Mouse (Mus musculus): ENCODE results near the gene Rrbp1. TPM values are rescaled to one million over a fixed set of nuclear protein-coding genes. Genes with fewer than 3 reads are reported as not detected.

Rrbp1 gene
- polyA plus RNA-seq, 1 experiment = 127 TPM

GRCm38 (mm10) chr2:144003544-144003943, 7.5 kb downstream of the Rrbp1 start:
- no peak for TF ChIP-seq REST (IDR thresholded peaks at IDR 0.05; ENCODE audit: insufficient read depth, insufficient read length)
- TF ChIP-seq USF1 (IDR thresholded peaks at IDR 0.05; ENCODE audit: low read depth) = peak; percentile 50
- Histone ChIP-seq H3K79me2 (ENCODE audit: control insufficient read depth, insufficient read depth) (peaks cover 100% of the 10 kb centered on the region), H3ac (ENCODE audit: control insufficient read depth, insufficient read length) (no peak overlapping the region), H3K36me3 (ENCODE audit: control insufficient read depth, insufficient read depth) (peaks cover 7% of the 10 kb centered on the region), H3K4me3 (no peak overlapping the region), H3K27me3 (ENCODE audit: control insufficient read depth, insufficient read depth, insufficient read length) (no peaks in the 10 kb centered on the region), H3K4me2 (ENCODE audit: low read depth) (no peak overlapping the region)

- no peak for TF ChIP-seq TCF3 (IDR thresholded peaks at IDR 0.05; ENCODE audit: insufficient read length, low read depth)
- TF ChIP-seq SRF (IDR thresholded peaks at IDR 0.05; ENCODE audit: control insufficient read depth, insufficient read length, low read depth) = no peak
- no peak for TF ChIP-seq MYOD1 (IDR thresholded peaks at IDR 0.05; ENCODE audit: control insufficient read depth in 1 of 3, insufficient read length in 2 of 3, low read depth in 2 of 3)
- TF ChIP-seq REST (IDR thresholded peaks at IDR 0.05; ENCODE audit: insufficient read depth, insufficient read length) = no peak
- TF ChIP-seq MYOG (IDR thresholded peaks at IDR 0.05; ENCODE audit: control insufficient read depth in 1 of 3, insufficient read depth in 1 of 3, insufficient read length in 2 of 3, low read depth in 2 of 3) = no peak
- TF ChIP-seq USF1 (IDR thresholded peaks at IDR 0.05; ENCODE audit: low read depth) = no peak
- TF ChIP-seq POLR2AphosphoS2 (IDR thresholded peaks at IDR 0.05; ENCODE audit: insufficient read length, low read depth) = no peak
- no peak for TF ChIP-seq CEBPB (IDR thresholded peaks at IDR 0.05; ENCODE audit: insufficient read depth, poor library complexity, severe bottlenecking)
- TF ChIP-seq MAX (IDR thresholded peaks at IDR 0.05; ENCODE audit: low read depth) = no peak
- no peak for TF ChIP-seq POLR2A (IDR thresholded peaks at IDR 0.05; ENCODE audit: insufficient read length, low read depth)
- no peak for TF ChIP-seq TCF12 (IDR thresholded peaks at IDR 0.05; ENCODE audit: insufficient read depth, poor library complexity, severe bottlenecking)
- no peak for TF ChIP-seq E2F4 (IDR thresholded peaks at IDR 0.05; ENCODE audit: insufficient read depth)
Observed at GRCm38 (mm10) chr2:144002229-144002984, 8.7 kb downstream of the Rrbp1 start.

GRCm38 (mm10) chr2:143992977-143993376, 18.1 kb downstream of the Rrbp1 start:
- Histone ChIP-seq H3K36me3 (ENCODE audit: control insufficient read depth, insufficient read depth) (peaks cover under 1% of the 10 kb centered on the region), H3K79me2 (ENCODE audit: control insufficient read depth, insufficient read depth) (peaks cover 91% of the 10 kb centered on the region), H3ac (ENCODE audit: control insufficient read depth, insufficient read length) (no peak overlapping the region), H3K27me3 (ENCODE audit: control insufficient read depth, insufficient read depth, insufficient read length) (no peaks in the 10 kb centered on the region), H3K4me3 (no peak overlapping the region), H3K4me2 (ENCODE audit: low read depth) (no peak overlapping the region)
- TF ChIP-seq MYOD1 (IDR thresholded peaks at IDR 0.05; ENCODE audit: control insufficient read depth in 1 of 3, insufficient read length in 2 of 3, low read depth in 2 of 3) (no peak), TCF3 (IDR thresholded peaks at IDR 0.05; ENCODE audit: insufficient read length, low read depth) (no peak), MYOG (IDR thresholded peaks at IDR 0.05; ENCODE audit: control insufficient read depth in 1 of 3, insufficient read depth in 1 of 3, insufficient read length in 2 of 3, low read depth in 2 of 3) (no peak), POLR2AphosphoS2 (IDR thresholded peaks at IDR 0.05; ENCODE audit: insufficient read length, low read depth) (no peak), REST (IDR thresholded peaks at IDR 0.05; ENCODE audit: insufficient read depth, insufficient read length) (no peak), CEBPB (IDR thresholded peaks at IDR 0.05; ENCODE audit: insufficient read depth, poor library complexity, severe bottlenecking) (no peak), SRF (IDR thresholded peaks at IDR 0.05; ENCODE audit: control insufficient read depth, insufficient read length, low read depth) (no peak), USF1 (IDR thresholded peaks at IDR 0.05; ENCODE audit: low read depth) (no peak), MAX (IDR thresholded peaks at IDR 0.05; ENCODE audit: low read depth) (no peak), E2F4 (IDR thresholded peaks at IDR 0.05; ENCODE audit: insufficient read depth) (no peak), POLR2A (IDR thresholded peaks at IDR 0.05; ENCODE audit: insufficient read length, low read depth) (no peak), TCF12 (IDR thresholded peaks at IDR 0.05; ENCODE audit: insufficient read depth, poor library complexity, severe bottlenecking) (no peak)

More at GRCm38 (mm10) chr2:144002229-144002984, 8.7 kb downstream of the Rrbp1 start:
- Histone ChIP-seq H3K79me2 (ENCODE audit: control insufficient read depth, insufficient read depth) (peaks cover 100% of the 10 kb centered on the region), H3K4me2 (ENCODE audit: low read depth) (no peak overlapping the region), H3K27me3 (ENCODE audit: control insufficient read depth, insufficient read depth, insufficient read length) (no peaks in the 10 kb centered on the region), H3K36me3 (ENCODE audit: control insufficient read depth, insufficient read depth) (peaks cover 13% of the 10 kb centered on the region), H3ac (ENCODE audit: control insufficient read depth, insufficient read length) (no peak overlapping the region), H3K4me3 (no peak overlapping the region)

- Histone ChIP-seq H3K4me3 (no peak overlapping the region), H3ac (ENCODE audit: control insufficient read depth, insufficient read length) (no peak overlapping the region), H3K27me3 (ENCODE audit: control insufficient read depth, insufficient read depth, insufficient read length) (no peaks in the 10 kb centered on the region), H3K36me3 (ENCODE audit: control insufficient read depth, insufficient read depth) (peaks cover 5% of the 10 kb centered on the region), H3K79me2 (ENCODE audit: control insufficient read depth, insufficient read depth) (peaks cover 89% of the 10 kb centered on the region), H3K4me2 (ENCODE audit: low read depth) (no peak overlapping the region)
- no peak for TF ChIP-seq REST (IDR thresholded peaks at IDR 0.05; ENCODE audit: insufficient read depth, insufficient read length)
- TF ChIP-seq MYOD1 (IDR thresholded peaks at IDR 0.05; ENCODE audit: control insufficient read depth in 1 of 3, insufficient read length in 2 of 3, low read depth in 2 of 3) = no peak
- no peak for TF ChIP-seq USF1 (IDR thresholded peaks at IDR 0.05; ENCODE audit: low read depth)
- TF ChIP-seq MAX (IDR thresholded peaks at IDR 0.05; ENCODE audit: low read depth) = no peak
- no peak for TF ChIP-seq POLR2A (IDR thresholded peaks at IDR 0.05; ENCODE audit: insufficient read length, low read depth)
- TF ChIP-seq MYOG (IDR thresholded peaks at IDR 0.05; ENCODE audit: control insufficient read depth in 1 of 3, insufficient read depth in 1 of 3, insufficient read length in 2 of 3, low read depth in 2 of 3) = no peak
- TF ChIP-seq TCF12 (IDR thresholded peaks at IDR 0.05; ENCODE audit: insufficient read depth, poor library complexity, severe bottlenecking) = no peak
- TF ChIP-seq POLR2AphosphoS2 (IDR thresholded peaks at IDR 0.05; ENCODE audit: insufficient read length, low read depth) = no peak
Observed at GRCm38 (mm10) chr2:143991964-143992672, 18.9 kb downstream of the Rrbp1 start.

Data from myocyte (in vitro differentiated cells).